Mouse (Mus musculus) frontal cortex, adult 2 months (tissue): ENCODE data around the gene B3galt4. TPM values are rescaled to one million over a fixed set of nuclear protein-coding genes. Genes with fewer than 3 reads are reported as not detected.

ENCODE experiments used
- DNase-seq, 2 experiments: peaks; one replicate each; pipeline ENCODE4 v3.0.0; 2022; ENCODE audit warnings: low spot score in 1 of 2; ENCODE audit errors: extremely low spot score in 1 of 2
- polyA plus RNA-seq: library from polyadenylated mRNA; depleted of rRNA; stranded (reverse); fragments of >200 nt; gene quantifications from 2 replicates; pipeline ENCODE4 v1.2.3, GENCODE M21; 2012

Gene B3galt4
- polyA plus RNA-seq, 1 experiment, result 7.5 TPM

- DNase-seq, result no peak
These were observed 3.0 kb downstream of the B3galt4 start for GRCm38 (mm10) chr17:33948090-33948904.

- DNase-seq, result peak in 1 of 2 experiments; percentile 31
These were observed 3.7 kb downstream of the B3galt4 start for GRCm38 (mm10) chr17:33947430-33948089.

- DNase-seq, result no peak
These were observed 7.8 kb downstream of the B3galt4 start for GRCm38 (mm10) chr17:33943454-33943853.

DNA sequence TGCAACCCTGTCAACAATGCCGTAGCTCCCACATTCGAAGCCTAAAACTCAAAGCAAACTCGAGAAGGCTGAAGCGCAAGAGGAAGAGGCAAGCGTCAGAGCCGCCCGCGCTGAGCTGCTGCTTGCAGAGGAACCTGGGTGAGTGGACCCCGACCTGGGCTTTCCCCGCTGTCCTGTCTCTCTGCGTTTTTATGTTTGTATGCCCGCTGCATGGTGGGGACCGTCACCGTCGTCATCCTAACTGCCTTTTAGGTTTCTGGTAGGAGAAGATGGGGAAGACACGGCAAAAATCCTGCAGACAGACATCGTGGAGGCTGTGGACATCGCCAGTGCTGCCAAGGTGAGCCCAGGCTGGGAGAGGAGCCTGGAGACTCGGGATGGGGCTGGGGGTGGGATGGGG lies 9.9 kb downstream of the B3galt4 start:
- no peak for DNase-seq

DNA sequence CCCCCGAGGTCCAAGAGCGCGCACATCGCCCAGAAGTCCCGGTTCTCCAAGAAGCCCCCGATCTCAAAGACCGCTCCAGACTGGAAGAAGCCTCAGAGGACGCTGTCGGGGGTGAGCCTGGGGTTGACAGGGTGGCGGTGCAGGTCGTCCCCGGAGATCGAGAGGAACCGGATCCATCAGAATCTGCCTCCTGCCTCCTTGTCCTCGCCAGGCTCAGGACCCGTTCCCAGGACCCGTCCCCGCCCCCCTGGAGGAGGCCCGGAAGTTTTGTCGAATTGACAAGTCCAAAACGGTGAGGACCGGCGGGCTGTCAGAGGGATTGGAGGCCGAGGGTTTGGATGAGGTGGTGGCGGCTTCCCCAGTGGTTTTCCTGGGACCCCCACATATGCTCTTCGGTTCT lies 10.3 kb downstream of the B3galt4 start:
- DNase-seq, result no peak

DNA sequence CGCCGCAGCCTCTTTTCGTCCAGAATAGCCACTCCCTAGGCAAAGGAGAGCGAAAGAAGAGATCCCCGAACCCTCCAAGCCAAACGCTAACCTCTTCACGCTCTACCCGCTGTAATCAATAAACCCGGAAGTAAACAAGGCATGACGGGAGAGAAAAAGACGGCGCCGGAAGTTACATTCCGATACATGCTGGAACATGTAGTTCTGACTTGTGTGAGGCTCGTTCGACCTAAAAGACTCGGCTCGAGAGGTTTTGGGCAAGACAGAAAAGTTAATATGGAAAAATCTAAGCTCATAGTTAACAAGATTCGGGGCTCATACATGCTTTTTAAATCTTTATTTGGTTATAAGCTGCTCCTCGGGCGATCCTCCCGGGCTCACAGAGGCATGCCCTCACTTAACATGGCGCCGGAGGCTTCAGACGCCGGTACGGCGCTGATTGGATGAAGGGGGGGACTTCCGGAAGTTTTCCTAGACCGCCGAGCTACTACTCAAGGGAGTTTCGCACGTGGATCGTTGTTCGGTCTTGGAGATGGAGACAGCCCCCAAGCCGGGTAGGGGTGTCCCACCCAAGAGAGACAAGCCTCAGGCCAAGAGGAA lies 11.0 kb downstream of the B3galt4 start, which contains the start of the genes Pfdn6 and Wdr46:
Pfdn6 (minus strand) TSS at position 138 of the 600 bp plus-strand sequence.
Wdr46 (plus strand) TSS at position 455 of the 600 bp plus-strand sequence.
- peak; percentile 83 to 95 for DNase-seq

DNA sequence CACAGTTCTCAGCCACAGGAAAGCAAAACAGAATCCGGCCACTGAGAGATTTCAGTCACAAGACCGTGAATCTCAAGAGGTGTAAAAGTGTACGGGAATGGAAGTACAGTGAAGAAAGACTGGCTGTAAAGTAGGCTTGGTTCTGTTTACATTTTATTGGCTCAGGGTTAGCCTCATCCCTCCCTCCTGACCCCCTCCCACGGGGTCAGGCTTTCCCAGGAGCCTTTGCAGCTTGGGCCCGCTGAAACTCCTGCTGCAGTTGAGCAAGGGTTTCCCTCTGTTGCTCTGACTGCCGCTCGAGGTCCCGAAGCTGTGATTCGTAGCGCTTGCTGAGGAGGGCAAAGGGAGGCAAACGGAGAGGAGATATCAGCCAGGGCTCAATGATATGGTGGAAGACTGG lies 12.5 kb downstream of the B3galt4 start:
- DNase-seq, result no peak

- no peak for DNase-seq
These were observed 14.3 kb downstream of the B3galt4 start for GRCm38 (mm10) chr17:33936993-33937392.

GRCm38 (mm10) chr17:33935422-33936055 lies 15.7 kb downstream of the B3galt4 start:
- no peak for DNase-seq

- no peak for DNase-seq
These were observed 18.3 kb downstream of the B3galt4 start for GRCm38 (mm10) chr17:33932970-33933369.

- DNase-seq, result no peak
These were observed 18.8 kb downstream of the B3galt4 start for GRCm38 (mm10) chr17:33932448-33932847.

DNA sequence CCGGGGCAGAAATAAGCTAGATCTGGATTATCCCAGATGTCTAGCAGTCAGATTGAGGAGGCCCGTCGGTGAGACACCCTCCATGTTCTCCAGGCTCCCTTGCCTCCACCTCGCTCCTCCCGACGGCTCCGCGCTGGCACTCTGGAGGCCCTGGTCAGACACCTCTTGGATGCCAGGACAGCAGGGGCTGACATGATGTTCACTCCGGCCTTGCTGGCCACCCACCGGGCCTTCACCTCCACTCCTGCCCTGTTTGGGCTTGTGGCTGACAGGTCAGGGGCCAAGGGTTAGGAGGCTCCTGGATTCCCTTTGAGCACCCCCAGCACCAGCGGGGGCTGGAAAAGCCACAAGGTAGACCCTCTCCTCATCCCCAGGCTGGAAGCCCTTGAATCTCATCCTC lies 19.3 kb downstream of the B3galt4 start:
- no peak for DNase-seq

DNA sequence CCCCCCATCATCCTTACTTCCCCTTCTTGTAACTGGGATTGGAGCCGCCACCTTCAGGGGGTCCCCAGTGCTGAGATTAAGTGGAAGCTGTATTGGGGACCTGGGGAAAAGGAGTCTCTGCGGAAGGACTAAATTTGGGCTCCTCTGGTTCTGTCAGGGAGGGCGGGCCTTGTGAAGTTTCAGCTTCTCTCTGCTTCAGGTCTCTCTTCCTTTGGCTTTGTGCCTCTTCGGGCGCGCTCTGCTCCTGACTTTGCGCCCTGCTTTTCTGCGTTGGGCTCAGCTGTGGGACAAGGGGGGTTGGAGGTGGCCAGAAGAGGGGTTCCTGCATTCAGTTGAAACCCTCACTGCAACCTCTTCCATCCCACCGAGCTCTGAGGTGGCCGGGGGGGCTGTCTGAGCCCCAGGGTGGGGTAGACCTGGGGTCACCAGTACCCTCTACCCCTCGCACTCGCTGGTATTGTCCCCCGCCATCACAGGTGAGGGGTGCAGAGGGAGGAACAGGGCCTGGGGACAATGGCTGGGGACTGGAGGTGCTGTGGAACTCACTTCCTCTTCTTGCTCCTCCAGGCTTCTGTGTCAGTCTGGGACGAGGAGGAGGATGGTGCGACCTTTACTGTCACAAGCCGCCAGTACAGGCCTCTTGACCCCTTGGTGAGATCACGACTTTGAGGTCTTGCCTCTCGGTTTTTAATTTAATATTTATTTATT lies 20.0 kb downstream of the B3galt4 start:
- no peak for DNase-seq

GRCm38 (mm10) chr17:33930280-33931158 lies 20.8 kb downstream of the B3galt4 start:
- peak in 1 of 2 experiments; percentile 80 for DNase-seq

- DNase-seq, result peak; percentile 69 to 94
These were observed 21.7 kb downstream of the B3galt4 start, which contains the start of gene Rgl2 for GRCm38 (mm10) chr17:33929371-33930279. Gene Rgl2, plus strand, starts transcription at chr17:33929543.

DNA sequence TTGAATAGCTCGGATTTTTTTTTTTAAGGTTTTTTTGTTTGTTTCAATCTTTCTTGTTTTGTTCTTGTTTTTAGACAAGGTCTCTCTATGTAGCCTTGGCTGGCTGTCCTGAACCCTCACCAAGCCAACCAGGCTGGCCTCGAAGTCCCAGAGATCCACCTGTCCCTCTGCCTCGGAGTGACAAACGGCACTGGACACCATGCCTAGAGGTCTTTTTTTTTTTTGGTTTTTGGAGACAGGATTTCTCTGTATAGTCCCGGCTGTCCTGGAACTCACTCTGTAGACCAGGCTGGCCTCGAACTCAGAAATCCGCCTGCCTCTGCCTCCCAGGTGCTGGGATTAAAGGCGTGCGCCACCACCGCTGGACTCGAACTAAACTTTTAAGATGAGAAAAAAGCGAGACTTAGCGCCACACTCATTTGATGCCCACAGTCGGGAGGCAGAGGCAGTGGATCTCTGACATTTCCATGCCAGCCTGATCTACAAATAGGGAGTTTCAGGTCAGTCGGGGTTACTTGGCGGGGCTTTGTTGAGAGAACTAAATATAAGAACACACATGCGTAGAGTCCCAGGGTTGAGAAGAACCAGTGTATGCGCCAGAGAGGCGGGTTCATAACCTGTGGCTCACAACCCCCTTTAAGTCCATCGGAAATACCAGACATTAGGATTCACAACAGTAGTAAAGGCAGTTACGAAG lies 22.9 kb downstream of the B3galt4 start:
- DNase-seq, result no peak

DNA sequence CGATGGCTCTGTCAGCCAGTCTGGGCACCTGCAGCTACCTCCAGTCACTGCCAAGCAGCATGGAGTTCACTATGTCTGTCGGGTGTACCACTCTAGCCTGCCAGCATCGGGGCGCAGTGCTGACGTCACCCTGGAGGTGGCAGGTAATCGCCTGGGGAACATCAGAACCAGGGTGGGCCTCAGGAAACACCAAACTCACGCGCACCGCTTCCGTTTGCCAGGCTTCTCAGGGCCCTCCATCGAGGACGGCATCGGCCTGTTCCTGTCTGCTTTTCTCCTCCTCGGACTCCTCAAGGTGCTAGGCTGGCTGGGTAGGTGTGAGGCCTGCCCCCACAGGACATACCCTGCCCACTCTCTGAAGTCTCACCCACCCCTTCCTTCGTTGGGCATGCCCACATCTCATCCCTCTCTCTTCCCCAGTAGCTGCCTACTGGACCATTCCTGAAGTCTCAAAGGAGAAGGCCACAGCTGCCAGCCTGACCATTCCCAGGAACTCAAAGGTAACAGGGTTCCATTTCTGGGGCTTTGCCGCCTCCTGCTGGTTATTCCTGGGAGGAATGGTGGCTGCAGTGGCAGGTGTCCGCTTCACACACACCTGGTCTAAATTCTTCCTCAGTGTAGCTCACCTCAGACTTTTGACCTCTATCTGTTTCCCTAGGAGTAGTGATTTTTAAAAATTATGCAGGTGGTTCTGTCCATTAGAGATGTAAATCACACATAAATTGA lies 24.9 kb downstream of the B3galt4 start:
- DNase-seq, result no peak
